Mouse (Mus musculus) erythroblast, embryonic 14.5 days (primary cell): ENCODE measurements around the gene Ly75.

Experiments used
- GATA1 ChIP-seq: IDR thresholded peaks from 2 replicates; pipeline ENCODE4 v1.6.1; 2012; ENCODE audit warnings: low read length, inconsistent platforms, mixed read lengths
- TAL1 ChIP-seq: IDR thresholded peaks from 3 replicates; pipeline ENCODE4 v1.6.1; 2012; ENCODE audit warnings: low read length, inconsistent platforms, mixed read lengths

GRCm38 (mm10) chr2:60430315-60431021 is 47.4 kb upstream of the Ly75 start:
- no peak for TF ChIP-seq TAL1
- no peak for TF ChIP-seq GATA1
